Mouse (Mus musculus) testis, postnatal 14 days (tissue): Measurements from ENCODE around the gene Fam83f.

Experiments used
- DNase-seq: peaks from one replicate; pipeline ENCODE4 v3.0.0; 2021; ENCODE audit warnings: low spot score

The Fam83f gene

GRCm38 (mm10) chr15:80664444-80664843, 7.2 kb upstream of the Fam83f start:
- no peak for DNase-seq

GRCm38 (mm10) chr15:80672810-80673209, 1.2 kb downstream of the Fam83f start:
- DNase-seq = no peak

GRCm38 (mm10) chr15:80673337-80674095, 1.9 kb downstream of the Fam83f start:
- DNase-seq = no peak

DNA sequence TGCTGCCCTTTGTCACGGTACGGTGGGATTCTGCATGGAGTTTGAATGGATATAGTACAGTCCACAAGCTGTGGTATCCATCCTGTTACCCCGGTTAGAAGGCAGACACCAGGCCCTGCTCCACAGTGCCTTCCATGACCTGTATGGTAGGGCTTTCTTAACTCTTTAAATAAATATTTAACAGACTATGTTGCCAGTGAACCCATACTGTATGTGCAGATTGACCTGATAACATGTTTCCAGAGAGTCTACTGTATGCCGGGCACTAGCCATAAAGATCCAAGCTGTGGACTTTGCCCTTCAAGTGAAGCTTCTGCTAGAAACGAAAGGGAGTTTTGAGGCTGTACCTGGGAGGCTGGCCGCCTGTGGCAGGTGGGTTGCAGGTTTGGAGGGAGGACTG, 3.1 kb downstream of the Fam83f start:
- DNase-seq = no peak

GRCm38 (mm10) chr15:80679515-80680215, 8.0 kb downstream of the Fam83f start:
- DNase-seq = peak; percentile 78

GRCm38 (mm10) chr15:80680347-80681030, 8.8 kb downstream of the Fam83f start:
- DNase-seq = peak; percentile 31

GRCm38 (mm10) chr15:80681466-80681881, 9.8 kb downstream of the Fam83f start:
- DNase-seq = no peak

DNA sequence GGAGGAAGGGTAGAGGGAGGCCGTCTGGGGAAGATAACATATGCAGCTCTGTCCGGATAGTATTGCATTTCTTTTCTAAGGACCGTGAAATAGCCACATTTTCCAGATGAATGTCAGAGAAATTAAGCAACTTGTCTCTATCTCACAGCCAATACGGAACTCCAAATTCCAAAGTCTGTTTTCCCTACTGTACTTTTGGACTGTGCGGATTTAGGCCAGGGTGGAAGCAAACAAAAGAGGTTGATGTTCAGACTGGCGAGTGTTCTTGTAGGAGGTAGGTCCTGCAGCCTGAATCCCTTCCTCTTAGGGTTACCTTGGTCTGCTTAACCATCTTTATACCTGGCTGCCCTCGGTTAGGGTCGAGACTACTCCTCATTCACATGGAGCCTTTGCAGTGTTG, 10.7 kb downstream of the Fam83f start:
- DNase-seq = no peak

- DNase-seq = no peak
These were observed 11.5 kb downstream of the Fam83f start for GRCm38 (mm10) chr15:80683151-80683550.

DNA sequence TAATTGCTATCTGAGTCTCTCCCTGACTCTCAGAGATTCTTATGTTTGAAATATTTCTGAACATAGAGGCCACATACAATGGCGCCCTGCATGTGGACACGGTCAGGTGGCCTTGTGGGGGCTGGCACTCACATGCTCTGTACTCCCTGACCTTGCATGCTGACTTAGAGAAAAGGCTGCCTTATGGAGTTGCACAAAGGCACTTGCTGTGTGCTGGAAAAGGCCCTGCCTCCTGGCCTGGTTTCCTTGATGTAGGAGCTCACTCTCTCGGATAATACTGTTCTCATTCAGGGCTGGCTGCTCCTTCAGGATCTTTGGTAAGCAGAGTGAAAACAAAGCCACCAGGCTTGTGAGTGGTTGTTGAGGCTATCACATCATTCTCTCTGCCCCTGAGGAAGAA, 12.3 kb downstream of the Fam83f start:
- DNase-seq = no peak

DNA sequence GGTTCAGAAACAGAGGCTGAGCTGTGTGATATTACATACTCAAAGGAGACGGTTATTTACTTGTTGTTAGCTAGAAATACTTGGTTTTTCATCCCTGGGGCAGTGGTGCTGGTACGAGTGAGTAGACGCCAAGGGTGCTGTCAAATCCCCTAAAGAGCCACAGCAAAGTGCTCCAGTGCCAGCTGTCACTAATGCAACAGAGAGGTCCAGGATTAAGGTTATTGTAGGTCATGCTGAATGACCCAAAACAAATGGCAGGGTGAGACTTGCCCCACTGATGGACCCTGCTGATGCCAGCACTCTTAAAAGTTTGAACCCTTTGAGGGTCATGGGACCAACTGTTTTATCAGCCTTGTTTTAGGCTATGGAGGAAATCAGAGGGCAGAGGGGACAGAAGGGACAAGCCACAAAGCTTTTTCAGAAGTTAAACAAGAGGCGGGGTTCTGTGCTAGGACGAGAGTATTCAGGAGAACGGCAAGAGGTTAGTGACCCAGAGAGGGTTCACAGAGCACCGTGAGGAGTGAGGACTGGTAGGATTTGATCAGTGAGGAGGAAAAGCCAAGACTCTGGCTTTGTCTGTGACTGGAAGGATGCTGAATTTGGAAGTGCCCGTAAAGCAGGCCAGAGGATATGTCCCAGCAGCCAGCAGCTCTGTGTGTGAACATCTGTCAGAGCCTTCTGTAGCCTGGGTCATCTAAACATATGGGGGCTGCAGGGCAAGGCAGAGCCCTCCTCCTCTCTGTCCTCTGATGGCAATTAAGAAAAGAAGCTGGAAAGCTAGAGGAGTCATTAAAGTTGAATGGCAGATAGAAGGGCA, 13.3 kb downstream of the Fam83f start:
- no peak for DNase-seq

- no peak for DNase-seq
These were observed 13.9 kb downstream of the Fam83f start for GRCm38 (mm10) chr15:80685603-80685895.

GRCm38 (mm10) chr15:80688536-80688935, 16.9 kb downstream of the Fam83f start:
- DNase-seq = no peak

DNA sequence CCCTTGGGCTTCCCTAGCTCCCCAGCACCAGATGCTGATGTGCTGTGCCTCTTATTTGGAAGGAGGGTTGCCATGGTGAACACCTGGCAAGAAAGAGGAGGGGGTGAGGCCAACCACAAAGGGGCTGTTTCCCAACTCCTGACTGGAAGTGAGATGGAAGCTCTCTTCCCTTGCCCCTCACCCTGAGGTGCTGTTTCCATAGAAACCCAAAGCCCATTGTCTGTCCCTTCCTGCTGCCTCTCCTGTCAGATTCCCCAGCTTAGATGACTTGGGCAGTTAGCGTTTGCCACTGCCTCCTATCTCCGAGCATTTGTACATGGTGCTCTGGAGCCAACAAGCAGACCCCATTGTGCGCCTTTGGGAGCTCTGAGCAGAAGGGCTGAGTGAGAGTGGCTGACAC, 21.8 kb downstream of the Fam83f start:
- no peak for DNase-seq

- no peak for DNase-seq
These were observed 22.7 kb downstream of the Fam83f start for GRCm38 (mm10) chr15:80694125-80694910.

DNA sequence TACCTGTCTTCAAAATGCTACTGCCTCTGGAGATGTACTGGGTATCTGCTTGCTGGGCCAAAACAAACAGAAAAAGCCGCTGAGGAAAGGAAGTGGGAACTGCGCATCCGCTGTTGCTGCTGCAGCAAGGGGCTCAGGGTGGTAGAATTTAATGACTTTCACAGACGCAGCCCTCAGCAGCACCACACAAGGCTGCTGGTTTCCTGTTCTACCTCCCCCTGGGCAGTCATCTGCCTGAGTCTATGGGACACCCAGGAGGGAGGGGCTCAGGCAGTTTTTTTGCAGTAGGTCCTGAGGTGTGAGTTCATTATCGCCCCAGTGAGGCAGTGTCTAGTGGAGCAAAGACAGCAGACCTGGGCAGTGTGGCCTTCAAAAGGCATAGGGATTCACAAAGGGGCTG, 25.9 kb downstream of the Fam83f start:
- no peak for DNase-seq

- no peak for DNase-seq
These were observed 30.0 kb downstream of the Fam83f start for GRCm38 (mm10) chr15:80701481-80702257.

DNA sequence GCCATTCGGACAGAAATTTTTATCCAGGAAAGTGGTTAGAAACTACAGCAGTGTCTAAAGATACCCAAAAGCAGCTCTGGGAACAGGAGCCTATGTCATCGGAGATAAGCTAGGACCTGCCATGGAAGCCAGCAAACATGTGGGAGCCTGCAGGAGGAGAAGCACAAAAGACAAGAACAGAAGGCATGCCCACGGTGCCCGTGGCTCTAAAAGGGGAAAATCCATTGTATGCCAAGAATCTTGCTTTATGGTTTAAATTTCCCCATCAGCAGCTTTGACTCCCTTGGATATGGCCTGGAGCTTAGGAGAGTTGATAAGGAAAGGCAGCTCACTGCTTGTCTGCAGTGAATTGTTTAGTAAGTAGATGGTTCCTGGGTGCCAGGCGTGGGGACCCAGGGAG, 31.3 kb downstream of the Fam83f start:
- no peak for DNase-seq

DNA sequence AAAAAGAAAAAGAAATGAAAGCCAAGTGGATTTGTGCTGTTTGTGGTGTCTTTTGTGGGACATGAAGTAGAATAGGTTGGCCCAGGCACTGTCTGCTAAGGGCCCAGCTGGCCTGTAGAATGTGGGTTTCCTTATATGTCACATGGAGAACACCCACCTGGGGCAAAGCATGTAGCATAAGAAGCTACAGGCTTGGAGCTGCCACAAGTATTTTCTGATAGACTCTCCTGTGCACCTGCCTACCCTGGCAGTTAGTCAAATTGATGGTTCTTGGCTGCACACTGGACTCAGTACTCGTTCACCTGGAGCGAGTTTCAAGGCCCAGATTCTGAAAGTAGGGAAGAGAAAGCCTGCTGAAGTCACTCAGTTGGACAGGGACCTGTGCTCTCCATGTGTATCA, 31.8 kb downstream of the Fam83f start:
- DNase-seq = no peak

DNA sequence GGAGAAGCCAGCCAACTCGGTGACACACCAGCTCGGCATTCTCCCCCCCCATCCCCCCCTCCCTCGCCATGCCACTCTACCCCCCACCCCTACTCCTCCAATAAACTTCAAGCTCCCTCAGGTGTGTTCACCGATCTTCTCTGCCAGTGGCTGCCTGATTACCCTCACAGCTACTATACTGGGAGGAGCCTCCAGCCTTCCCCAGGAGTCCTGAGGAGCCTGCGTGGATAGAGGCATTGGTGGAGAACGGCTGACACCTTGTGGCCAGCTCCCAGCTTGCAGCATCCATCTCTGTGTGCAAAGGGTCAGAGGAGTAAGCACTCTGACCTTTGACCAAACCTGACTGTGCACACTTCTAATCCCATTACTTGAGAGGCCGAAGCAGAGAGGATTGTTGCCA, 32.6 kb downstream of the Fam83f start:
- peak; percentile 54 for DNase-seq
